11 mouse cellular contexts compared by ENCODE assay signal in the genomic region with DNA sequence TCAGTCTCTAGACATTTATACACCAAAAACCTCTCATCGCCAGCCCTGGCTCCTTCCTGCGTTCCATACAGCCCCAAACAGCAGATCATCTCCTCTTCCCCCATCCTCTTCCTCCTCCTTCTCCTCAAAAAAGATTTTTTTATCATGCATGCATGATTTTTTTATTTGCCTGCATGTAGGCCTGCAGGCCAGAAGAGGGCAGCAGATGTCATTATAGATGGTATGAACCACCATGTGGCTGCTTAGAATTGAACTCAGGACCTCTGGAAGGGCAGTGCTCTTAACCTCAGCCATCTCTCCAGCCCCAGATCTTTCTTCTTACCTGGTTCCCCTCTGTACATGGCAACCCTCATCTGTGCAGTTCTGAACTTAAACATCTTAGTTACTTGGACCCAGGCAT. TPM values are rescaled to one million over a fixed set of nuclear protein-coding genes. Genes with fewer than 3 reads are reported as not detected.
DNase-seq lines count a peak whose midpoint lies in the region; ATAC-seq and TF ChIP-seq lines count a peak whose summit lies in the region.
"Had no signal": no experiment of that assay in that cellular context is flagged by ENCODE, and none has a peak within 500 bp of the region (broad histone marks: within the 10 kb centered on the region; RNA-seq: fewer than 3 reads in every experiment).

No protein-coding gene starts in this region.

- H3K9me3 ChIP-seq in hindbrain, postnatal 0 days (ENCODE audit: low read length), result no peaks in the 10 kb centered on the region
- H3K9me3 ChIP-seq in neural tube, embryonic 15.5 days (replicated peaks), result no peaks in the 10 kb centered on the region
- H3K9me3 ChIP-seq: liver, embryonic 15.5 days had no signal

- H3K27ac ChIP-seq in layer of hippocampus, adult 2 months, result peak overlapping the region; percentile 99; the same call in 1 of the 2 replicates
- 0 out of 2 replicates have a peak overlapping the region, but pooled peaks have one; percentile 97 for H3K27ac ChIP-seq in hindbrain, postnatal 0 days
- no peak overlapping the region for H3K27ac ChIP-seq in neural tube, embryonic 15.5 days (replicated peaks)

- no peak for DNase-seq in layer of hippocampus, adult 2 months (ENCODE audit: low spot score in 2 of 2)
- DNase-seq in layer of hippocampus, adult 18-20 months (ENCODE audit: low spot score in 2 of 2), result no peak
- peak; percentile 69 for DNase-seq in R1 (ENCODE audit: low read depth, low spot score)
- DNase-seq in hindbrain, postnatal 0 days (ENCODE audit: low spot score), result peak; percentile 49
- peak; percentile 69 for DNase-seq in splenic B cell, adult 2 months (ENCODE audit: low read depth, low spot score)
- no peak for DNase-seq in adrenal gland, adult 8-10 months
- no peak for DNase-seq in urinary bladder, postnatal 4 days (ENCODE audit: low spot score in 2 of 2)
- DNase-seq: cerebellum, adult 8-10 months; right cerebral cortex, postnatal 14 days had no signal

- H3K4me2 ChIP-seq in hindbrain, postnatal 0 days (ENCODE audit: low read depth, low read length), result no peak overlapping the region
- H3K4me2 ChIP-seq in neural tube, embryonic 15.5 days, result no peak overlapping the region

- no peaks in the 10 kb centered on the region for H3K4me1 ChIP-seq in hindbrain, postnatal 0 days (ENCODE audit: insufficient read depth, low read length)
- H3K4me1 ChIP-seq in neural tube, embryonic 15.5 days, result peaks cover 22% of the 10 kb centered on the region

- 83% methylated on average over 2 of the region's 2 CpGs for WGBS in hindbrain, postnatal 0 days
- WGBS in neural tube, embryonic 15.5 days, result 92% methylated on average over 2 of the region's 2 CpGs

- H3K36me3 ChIP-seq in hindbrain, postnatal 0 days (ENCODE audit: insufficient read depth, low read length), result peaks cover 5% of the 10 kb centered on the region; the same call in 1 of the 2 replicates
- no peaks in the 10 kb centered on the region for H3K36me3 ChIP-seq in splenic B cell, adult 2 months (ENCODE audit: control insufficient read depth, insufficient read depth, low read length, poor library complexity, severe bottlenecking)
- peaks cover 13% of the 10 kb centered on the region for H3K36me3 ChIP-seq in neural tube, embryonic 15.5 days

- no peak overlapping the region for H3K9ac ChIP-seq in hindbrain, postnatal 0 days (replicated peaks; ENCODE audit: low read length)
- no peak overlapping the region for H3K9ac ChIP-seq in neural tube, embryonic 15.5 days (replicated peaks)
- H3K9ac ChIP-seq: liver, embryonic 15.5 days had no signal

- no peaks in the 10 kb centered on the region for H3K27me3 ChIP-seq in hindbrain, postnatal 0 days (ENCODE audit: insufficient read depth, low read length)
- no peaks in the 10 kb centered on the region for H3K27me3 ChIP-seq in splenic B cell, adult 2 months (ENCODE audit: control insufficient read depth, insufficient read depth, low read length, poor library complexity, severe bottlenecking)
- no peaks in the 10 kb centered on the region for H3K27me3 ChIP-seq in neural tube, embryonic 15.5 days (replicated peaks)
- H3K27me3 ChIP-seq: liver, embryonic 15.5 days had no signal

- H3K4me3 ChIP-seq in layer of hippocampus, adult 2 months, result no peak overlapping the region
- no peak overlapping the region for H3K4me3 ChIP-seq in hindbrain, postnatal 0 days (ENCODE audit: low read length)
- no peak overlapping the region for H3K4me3 ChIP-seq in neural tube, embryonic 15.5 days (replicated peaks)
- H3K4me3 ChIP-seq: liver, embryonic 15.5 days had no signal

- ATAC-seq in hindbrain, postnatal 0 days, result no peak
- no peak for ATAC-seq in neural tube, embryonic 15.5 days (ENCODE audit: low FRiP score)

- peak; percentile 78 for TF ChIP-seq CTCF in layer of hippocampus, adult 2 months (conservative IDR thresholded peaks at IDR 0.05)
- TF ChIP-seq CTCF in hindbrain, postnatal 0 days (IDR thresholded peaks at IDR 0.05; ENCODE audit: low read depth), result peak; percentile 63

RNA-seq across cellular contexts. Expression of a gene that starts 8.1 kb away (rescaled TPM):
- total RNA-seq in layer of hippocampus, adult 2 months (2021), result 10 to 100 TPM; 18.3 to 23.8 TPM
- total RNA-seq in layer of hippocampus, adult 18-20 months (2021), result 10 to 100 TPM; 22.0 to 22.8 TPM
- total RNA-seq in hindbrain, postnatal 0 days (2014; rRNA removed), result 94.1 and 102 TPM in 2 replicates
- polyA plus RNA-seq in hindbrain, postnatal 0 days (2015; fragmentation: Nextera tagmentation; extraction: Ambion mirVana), result 112 and 119 TPM in 2 replicates
- 10 to 100 TPM; 28.2 to 36.5 (median 31.6) TPM for total RNA-seq in adrenal gland, adult 8-10 months (2022)
- 128 and 136 TPM in 2 replicates for polyA plus RNA-seq in neural tube, embryonic 15.5 days (2015; fragmentation: Nextera tagmentation; extraction: Ambion mirVana)

RNA-seq across cellular contexts. Expression of a gene that starts 8.3 kb away (rescaled TPM):
- total RNA-seq in layer of hippocampus, adult 2 months (2021), result 10 to 100 TPM; 68.3 to 69.2 TPM
- total RNA-seq in layer of hippocampus, adult 18-20 months (2021), result 10 to 100 TPM; 62.6 to 66.0 TPM
- 101 and 108 TPM in 2 replicates for total RNA-seq in hindbrain, postnatal 0 days (2014; rRNA removed)
- polyA plus RNA-seq in hindbrain, postnatal 0 days (2015; fragmentation: Nextera tagmentation; extraction: Ambion mirVana), result 89.0 and 89.2 TPM in 2 replicates
- total RNA-seq in adrenal gland, adult 8-10 months (2022), result 10 to 100 TPM; 32.9 to 46.1 (median 39.7) TPM
- 72.3 and 83.5 TPM in 2 replicates for polyA plus RNA-seq in neural tube, embryonic 15.5 days (2015; fragmentation: Nextera tagmentation; extraction: Ambion mirVana)

RNA-seq across cellular contexts. Expression of a gene that starts 19.5 kb away (rescaled TPM):
- total RNA-seq in layer of hippocampus, adult 2 months (2021), result 1 to 10 TPM; 5.0 to 6.3 TPM
- total RNA-seq in layer of hippocampus, adult 18-20 months (2021), result 1 to 10 TPM; 5.9 to 7.9 TPM
- 4.6 and 5.0 TPM in 2 replicates for total RNA-seq in hindbrain, postnatal 0 days (2014; rRNA removed)
- 3.8 and 5.2 TPM in 2 replicates for polyA plus RNA-seq in hindbrain, postnatal 0 days (2015; fragmentation: Nextera tagmentation; extraction: Ambion mirVana)
- 10 to 100 TPM in 2 of 4 experiments, 1 to 10 TPM in 2; 9.1 to 11.2 (median 10.3) TPM for total RNA-seq in adrenal gland, adult 8-10 months (2022)
- 15.8 and 40.6 TPM in 2 replicates for polyA plus RNA-seq in neural tube, embryonic 15.5 days (2015; fragmentation: Nextera tagmentation; extraction: Ambion mirVana)

RNA-seq across cellular contexts. Expression of a gene that starts 19.6 kb away (rescaled TPM):
- total RNA-seq in layer of hippocampus, adult 2 months (2021), result 10 to 100 TPM; 18.6 to 21.7 TPM
- 10 to 100 TPM; 22.4 TPM for total RNA-seq in layer of hippocampus, adult 18-20 months (2021)
- total RNA-seq in hindbrain, postnatal 0 days (2014; rRNA removed), result 41.0 and 43.3 TPM in 2 replicates
- 31.7 and 33.9 TPM in 2 replicates for polyA plus RNA-seq in hindbrain, postnatal 0 days (2015; fragmentation: Nextera tagmentation; extraction: Ambion mirVana)
- 10 to 100 TPM; 11.6 to 19.5 (median 15.0) TPM for total RNA-seq in adrenal gland, adult 8-10 months (2022)
- 47.5 and 48.8 TPM in 2 replicates for polyA plus RNA-seq in neural tube, embryonic 15.5 days (2015; fragmentation: Nextera tagmentation; extraction: Ambion mirVana)

RNA-seq across cellular contexts. Expression of a gene that starts 21.4 kb away (rescaled TPM):
- total RNA-seq in layer of hippocampus, adult 2 months (2021), result 10 to 100 TPM; 40.0 to 46.7 TPM
- total RNA-seq in layer of hippocampus, adult 18-20 months (2021), result 10 to 100 TPM; 35.0 to 38.6 TPM
- total RNA-seq in hindbrain, postnatal 0 days (2014; rRNA removed), result 80.3 and 83.2 TPM in 2 replicates
- polyA plus RNA-seq in hindbrain, postnatal 0 days (2015; fragmentation: Nextera tagmentation; extraction: Ambion mirVana), result 79.9 and 83.9 TPM in 2 replicates
- total RNA-seq in adrenal gland, adult 8-10 months (2022), result 100 to 1,000 TPM in 1 of 4 experiments, 10 to 100 TPM in 3; 44.5 to 105 (median 76.5) TPM
- 67.5 and 73.1 TPM in 2 replicates for polyA plus RNA-seq in neural tube, embryonic 15.5 days (2015; fragmentation: Nextera tagmentation; extraction: Ambion mirVana)

Comparison
In these comparisons a context has a peak if more than half of its experiments do, and no peak if none do; other contexts are left out.
1. DNase-seq: peak in R1 (single experiment), hindbrain, postnatal 0 days (single experiment) and splenic B cell, adult 2 months (single experiment); none in layer of hippocampus, adult 2 months (0 of 2), layer of hippocampus, adult 18-20 months (0 of 2), adrenal gland, adult 8-10 months (single experiment) and urinary bladder, postnatal 4 days (0 of 2).